Mouse (Mus musculus): ENCODE data around the gene Kcnab1. TPM values are rescaled to one million over a fixed set of nuclear protein-coding genes. Genes with fewer than 3 reads are reported as not detected.
"Not testable (repeated sequence)": the region's sequence is repeated elsewhere in the genome, so short reads cannot be mapped to it uniquely, and the experiment has no call there.

The Kcnab1 gene
- polyA plus RNA-seq, 1 experiment from 2014 or later, result 5.6 TPM

GRCm38 (mm10) chr3:65381094-65381493, 271.9 kb downstream of the Kcnab1 start:
- Histone ChIP-seq H3K36me3 (peaks cover 38% of the 10 kb centered on the region), H3K9ac (no peak overlapping the region), H3K9me3 (no peaks in the 10 kb centered on the region), H3K4me3 (no peak overlapping the region), H3K4me1 (no peaks in the 10 kb centered on the region), H3K4me2 (replicated peaks) (no peak overlapping the region), H3K27me3 (no peaks in the 10 kb centered on the region), H3K27ac (no peak overlapping the region)
- 85% methylated on average over 4 of the region's 4 CpGs for WGBS
- no peak for ATAC-seq (ENCODE audit: insufficient number of reproducible peaks, insufficient read depth, low FRiP score, low TSS enrichment)

GRCm38 (mm10) chr3:65384431-65384830, 275.2 kb downstream of the Kcnab1 start:
- ATAC-seq (ENCODE audit: insufficient number of reproducible peaks, insufficient read depth, low FRiP score, low TSS enrichment), result no peak
- H3K36me3 ChIP-seq, result peaks cover 53% of the 10 kb centered on the region
- no peak overlapping the region for H3K27ac ChIP-seq
- H3K4me3 ChIP-seq, result no peak overlapping the region
- H3K9me3 ChIP-seq, result no peaks in the 10 kb centered on the region
- H3K27me3 ChIP-seq, result no peaks in the 10 kb centered on the region
- no peaks in the 10 kb centered on the region for H3K4me1 ChIP-seq
- H3K4me2 ChIP-seq (replicated peaks), result no peak overlapping the region
- no peak overlapping the region for H3K9ac ChIP-seq
- 76% methylated on average over 3 of the region's 3 CpGs for WGBS

DNA sequence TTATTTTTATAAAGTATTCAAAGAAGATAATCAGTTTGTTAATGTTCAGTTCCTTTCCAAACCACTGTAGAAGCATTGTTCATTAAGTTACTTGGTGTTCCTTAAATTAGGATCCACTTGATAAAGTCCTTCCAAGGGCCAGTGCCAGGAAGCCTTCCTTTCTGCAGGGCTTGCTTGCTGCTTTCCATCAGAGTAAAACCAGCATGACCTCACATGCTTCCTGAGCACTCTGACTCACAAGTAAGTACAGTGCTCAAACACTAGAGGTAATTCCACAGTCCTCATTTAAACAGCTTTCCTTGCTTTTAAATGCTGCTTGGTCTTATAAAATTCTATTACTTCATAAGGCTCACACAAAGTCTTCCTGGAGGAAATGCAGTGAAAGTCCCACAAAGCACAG, 276.6 kb downstream of the Kcnab1 start:
- H3K36me3 ChIP-seq, result peaks cover 59% of the 10 kb centered on the region
- H3K4me2 ChIP-seq (replicated peaks), result no peak overlapping the region
- no peaks in the 10 kb centered on the region for H3K27me3 ChIP-seq
- no peak overlapping the region for H3K27ac ChIP-seq
- H3K4me1 ChIP-seq, result peaks cover 2% of the 10 kb centered on the region; the same call in 1 of the 2 replicates
- no peak overlapping the region for H3K9ac ChIP-seq
- no peak for ATAC-seq (ENCODE audit: insufficient number of reproducible peaks, insufficient read depth, low FRiP score, low TSS enrichment)
- H3K9me3 ChIP-seq, result no peaks in the 10 kb centered on the region
- H3K4me3 ChIP-seq, result no peak overlapping the region

- peak overlapping the region; percentile 75 for H3K4me3 ChIP-seq
- peak overlapping the region; percentile 85; the same call in 1 of the 2 replicates for H3K27ac ChIP-seq
- H3K27me3 ChIP-seq, result no peaks in the 10 kb centered on the region
- ATAC-seq (ENCODE audit: insufficient number of reproducible peaks, insufficient read depth, low FRiP score, low TSS enrichment), result no peak
- H3K9me3 ChIP-seq, result no peaks in the 10 kb centered on the region
- H3K4me2 ChIP-seq (replicated peaks), result peak overlapping the region; percentile 84
- peaks cover 33% of the 10 kb centered on the region for H3K36me3 ChIP-seq
- peaks cover 6% of the 10 kb centered on the region; the same call in 1 of the 2 replicates for H3K4me1 ChIP-seq
- 33% methylated on average over 6 of the region's 6 CpGs for WGBS
- peak overlapping the region; percentile 93 for H3K9ac ChIP-seq
Observed at GRCm38 (mm10) chr3:65391222-65391783, 282.1 kb downstream of the Kcnab1 start.

DNA sequence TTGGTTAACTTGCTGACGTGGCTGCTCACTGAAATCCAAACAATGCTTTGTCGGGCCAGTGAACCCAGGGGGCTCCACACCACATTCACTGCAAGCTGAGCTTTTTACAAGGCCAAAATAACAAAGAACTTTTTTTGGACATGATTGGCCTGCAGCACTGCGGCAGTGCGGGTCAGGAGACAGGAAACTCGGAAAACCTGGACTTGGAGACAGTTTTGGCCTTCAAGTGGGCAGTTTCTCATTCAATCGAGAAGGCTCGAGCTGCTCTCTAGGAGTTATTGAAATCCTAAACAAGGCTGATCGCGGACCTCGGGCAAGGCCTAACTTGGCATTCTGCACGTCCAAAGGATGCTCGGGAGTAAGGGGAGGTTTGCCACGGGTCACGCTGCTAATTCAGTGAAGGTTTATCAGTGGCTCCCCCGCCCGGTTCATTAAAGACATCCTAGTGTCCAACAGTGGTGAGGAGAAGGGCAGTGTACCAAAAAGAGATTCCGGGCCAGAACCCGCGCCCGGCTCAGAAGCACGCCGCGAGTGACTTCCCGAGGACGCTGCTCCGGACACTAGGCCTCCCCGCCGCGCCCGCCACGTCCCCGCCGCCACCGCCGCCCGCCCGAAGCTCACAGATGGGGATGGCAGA, 282.7 kb downstream of the Kcnab1 start:
- peak overlapping the region; percentile 75 for H3K4me3 ChIP-seq
- peak overlapping the region; percentile 93 for H3K9ac ChIP-seq
- H3K4me2 ChIP-seq (replicated peaks), result peak overlapping the region; percentile 84
- H3K27ac ChIP-seq, result peak overlapping the region; percentile 85
- no peaks in the 10 kb centered on the region for H3K9me3 ChIP-seq
- peaks cover 6% of the 10 kb centered on the region; the same call in 1 of the 2 replicates for H3K4me1 ChIP-seq
- 1% methylated on average over 37 of the region's 37 CpGs for WGBS
- H3K36me3 ChIP-seq, result peaks cover 27% of the 10 kb centered on the region
- peak; percentile 44 for ATAC-seq (ENCODE audit: insufficient number of reproducible peaks, insufficient read depth, low FRiP score, low TSS enrichment)
- H3K27me3 ChIP-seq, result no peaks in the 10 kb centered on the region

DNA sequence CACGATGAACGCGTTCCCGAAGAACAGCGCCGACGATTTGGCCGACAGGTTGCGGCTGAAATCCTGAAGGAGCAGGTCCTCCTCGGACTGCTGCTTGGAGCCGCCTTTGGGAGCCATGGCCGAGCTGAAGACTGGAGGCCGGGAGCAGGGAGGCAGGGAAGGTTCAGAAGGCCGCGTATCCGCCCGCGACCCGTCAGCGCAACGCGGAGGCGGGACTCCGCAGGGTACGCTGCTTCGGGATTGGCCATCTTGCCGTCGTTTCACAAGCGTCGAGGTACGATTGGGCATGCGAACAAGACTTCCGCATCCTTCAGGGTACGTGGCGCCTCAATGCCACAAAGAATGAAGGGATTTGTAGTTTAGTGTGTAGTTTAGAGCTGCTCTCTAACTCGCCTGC, 283.2 kb downstream of the Kcnab1 start, which contains the start of gene Ssr3:
Gene Ssr3, minus strand, starts transcription at position 203 of the 397 bp plus-strand sequence.
- Histone ChIP-seq H3K4me1 (peaks cover 6% of the 10 kb centered on the region; the same call in 1 of the 2 replicates), H3K4me3 (peak within 1 kb of the TSS; percentile 75), H3K27me3 (no peaks in the 10 kb centered on the region), H3K4me2 (replicated peaks) (peak within 1 kb of the TSS; percentile 84), H3K27ac (peak within 1 kb of the TSS; percentile 85), H3K36me3 (peaks cover 22% of the 10 kb centered on the region), H3K9ac (peak within 1 kb of the TSS; percentile 93), H3K9me3 (no peaks in the 10 kb centered on the region)
- under 1% methylated on average over 36 of the region's 36 CpGs for whole genome bisulfite sequencing
- ATAC-seq (ENCODE audit: insufficient number of reproducible peaks, insufficient read depth, low FRiP score, low TSS enrichment), result peak; percentile 98

GRCm38 (mm10) chr3:65395111-65395510, 285.9 kb downstream of the Kcnab1 start:
- not testable (repeated sequence) for H3K9me3 ChIP-seq; H3K4me3 ChIP-seq; ATAC-seq (ENCODE audit: insufficient number of reproducible peaks, insufficient read depth, low FRiP score, low TSS enrichment); H3K36me3 ChIP-seq; H3K27me3 ChIP-seq; H3K4me2 ChIP-seq (replicated peaks); H3K4me1 ChIP-seq; H3K27ac ChIP-seq; H3K9ac ChIP-seq
- WGBS, result 94% methylated on average over 1 of the region's 1 CpGs

- Histone ChIP-seq H3K9me3 (no peaks in the 10 kb centered on the region), H3K4me3 (no peak overlapping the region), H3K4me1 (no peaks in the 10 kb centered on the region), H3K27me3 (no peaks in the 10 kb centered on the region), H3K4me2 (replicated peaks) (no peak overlapping the region), H3K36me3 (no peaks in the 10 kb centered on the region), H3K27ac (no peak overlapping the region), H3K9ac (no peak overlapping the region)
- no peak for ATAC-seq (ENCODE audit: insufficient number of reproducible peaks, insufficient read depth, low FRiP score, low TSS enrichment)
- WGBS, result 81% methylated on average over 4 of the region's 4 CpGs
Observed at GRCm38 (mm10) chr3:65396835-65397504, 287.8 kb downstream of the Kcnab1 start.

GRCm38 (mm10) chr3:65397566-65397965, 288.4 kb downstream of the Kcnab1 start:
- Histone ChIP-seq H3K27me3 (no peaks in the 10 kb centered on the region), H3K9ac (no peak overlapping the region), H3K27ac (no peak overlapping the region), H3K9me3 (no peaks in the 10 kb centered on the region), H3K4me1 (no peaks in the 10 kb centered on the region), H3K36me3 (no peaks in the 10 kb centered on the region), H3K4me3 (no peak overlapping the region), H3K4me2 (replicated peaks) (no peak overlapping the region)
- no peak for ATAC-seq (ENCODE audit: insufficient number of reproducible peaks, insufficient read depth, low FRiP score, low TSS enrichment)
- WGBS, result 89% methylated on average over 3 of the region's 3 CpGs

DNA sequence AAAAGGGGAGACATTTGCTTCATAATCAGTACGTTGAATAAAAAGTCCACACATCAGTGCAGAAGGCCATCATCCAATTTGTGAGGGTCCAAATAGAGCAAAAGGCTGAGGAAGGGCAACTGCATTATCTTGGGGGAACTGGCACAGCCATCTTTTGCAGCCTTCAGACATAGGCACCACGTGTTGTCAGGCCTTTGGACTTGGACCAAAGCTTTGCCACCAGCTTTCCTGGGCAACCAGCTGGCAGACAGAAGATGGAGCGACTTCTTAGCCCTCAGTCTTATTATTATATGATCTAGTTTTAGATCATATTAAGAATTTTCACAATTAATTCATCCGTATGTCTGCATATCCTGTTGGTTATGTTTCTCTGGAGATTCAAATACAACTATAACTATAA, 296.6 kb downstream of the Kcnab1 start:
- 71% methylated on average over 4 of the region's 4 CpGs for WGBS
- Histone ChIP-seq H3K27ac (no peak overlapping the region), H3K36me3 (no peaks in the 10 kb centered on the region), H3K4me1 (no peaks in the 10 kb centered on the region), H3K27me3 (no peaks in the 10 kb centered on the region), H3K9me3 (no peaks in the 10 kb centered on the region), H3K4me2 (replicated peaks) (no peak overlapping the region), H3K4me3 (no peak overlapping the region), H3K9ac (no peak overlapping the region)
- ATAC-seq (ENCODE audit: insufficient number of reproducible peaks, insufficient read depth, low FRiP score, low TSS enrichment), result no peak

DNA sequence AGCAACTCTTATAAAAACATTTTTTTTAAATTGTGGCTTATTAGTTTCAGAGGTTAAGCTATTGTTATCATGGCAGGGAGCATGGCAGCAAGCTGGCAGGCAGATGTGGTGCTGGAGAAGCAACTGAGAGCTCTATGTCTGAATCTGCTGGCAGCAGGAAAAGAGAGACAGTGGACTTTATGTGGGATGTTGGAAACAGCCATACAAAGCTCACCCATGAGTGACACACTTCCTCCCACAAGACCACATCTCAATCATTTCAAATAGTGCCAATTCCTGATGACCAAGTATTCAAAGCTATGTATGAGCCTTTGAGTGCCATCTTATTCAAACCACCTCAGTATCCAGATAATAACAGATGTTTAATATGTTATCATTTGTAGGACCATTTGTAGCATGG, 298.7 kb downstream of the Kcnab1 start:
- no peaks in the 10 kb centered on the region for H3K4me1 ChIP-seq

GRCm38 (mm10) chr3:65416571-65416970, 307.4 kb downstream of the Kcnab1 start:
- Histone ChIP-seq H3K4me2 (replicated peaks) (no peak overlapping the region), H3K9me3 (no peaks in the 10 kb centered on the region), H3K27ac (no peak overlapping the region), H3K27me3 (no peaks in the 10 kb centered on the region), H3K9ac (no peak overlapping the region), H3K36me3 (no peaks in the 10 kb centered on the region), H3K4me3 (no peak overlapping the region), H3K4me1 (no peaks in the 10 kb centered on the region)
- no peak for ATAC-seq (ENCODE audit: insufficient number of reproducible peaks, insufficient read depth, low FRiP score, low TSS enrichment)

More for the DNA sequence above, 298.7 kb downstream of the Kcnab1 start:
- H3K9ac ChIP-seq, result no peak overlapping the region
- H3K4me3 ChIP-seq, result no peak overlapping the region
- no peaks in the 10 kb centered on the region for H3K36me3 ChIP-seq
- no peak for ATAC-seq (ENCODE audit: insufficient number of reproducible peaks, insufficient read depth, low FRiP score, low TSS enrichment)
- H3K4me2 ChIP-seq (replicated peaks), result no peak overlapping the region
- no peak overlapping the region for H3K27ac ChIP-seq
- H3K27me3 ChIP-seq, result no peaks in the 10 kb centered on the region
- H3K9me3 ChIP-seq, result no peaks in the 10 kb centered on the region

Measured in embryonic facial prominence, embryonic 12.5 days (tissue).